Comparison of ENCODE assay signal across 7 mouse cellular contexts in genomic region chr19:46131694-46132525, GRCm38 (mm10). TPM values are rescaled to one million over a fixed set of nuclear protein-coding genes. Genes with fewer than 3 reads are reported as not detected.
A peak's percentile ranks its signal among the peaks of the same experiment; 100 is the strongest.
DNase-seq lines count a peak whose midpoint lies in the region; ATAC-seq lines count a peak whose summit lies in the region.

Gene Elovl3, plus strand, starts transcription at chr19:46131897.

- 4% methylated on average over 31 of the region's 31 CpGs for WGBS in heart, embryonic 10.5 days
- WGBS in kidney, embryonic 15.5 days, result 3% methylated on average over 31 of the region's 31 CpGs

- H3K4me2 ChIP-seq in kidney, embryonic 15.5 days, result peak within 1 kb of the TSS; percentile 52

- peak; percentile 93 for DNase-seq in MEL-GATA-1-ER (ENCODE audit: extremely low read depth, low read depth)
- DNase-seq in brain, adult 2 months (ENCODE audit: low read depth, low spot score), result peak; percentile 16
- DNase-seq in heart, embryonic 10.5 days (ENCODE audit: low spot score), result peak; percentile 78
- peak; percentile 44 to 52 for DNase-seq in lung, postnatal 4 days
- no peak for DNase-seq in testis, postnatal 10 days (ENCODE audit: low spot score)
- no peak for DNase-seq in frontal cortex, postnatal 25 days (ENCODE audit: low spot score in 2 of 2)

- ATAC-seq in kidney, embryonic 15.5 days (replicated peaks; ENCODE audit: low FRiP score), result 0 out of 2 replicates have a peak, but pooled peaks have one; percentile 41

- H3K27ac ChIP-seq in heart, embryonic 10.5 days, result no peak within 1 kb of the TSS
- no peak within 1 kb of the TSS for H3K27ac ChIP-seq in kidney, embryonic 15.5 days

- no peaks in the 10 kb centered on the region for H3K9me3 ChIP-seq in heart, embryonic 10.5 days
- no peaks in the 10 kb centered on the region for H3K9me3 ChIP-seq in kidney, embryonic 15.5 days (replicated peaks)

- H3K9ac ChIP-seq in kidney, embryonic 15.5 days, result no peak within 1 kb of the TSS

- H3K4me1 ChIP-seq in heart, embryonic 10.5 days, result peaks cover 26% of the 10 kb centered on the region
- peaks cover 24% of the 10 kb centered on the region for H3K4me1 ChIP-seq in kidney, embryonic 15.5 days

- H3K4me3 ChIP-seq in heart, embryonic 10.5 days, result peak within 1 kb of the TSS; percentile 42
- peak within 1 kb of the TSS; percentile 36 for H3K4me3 ChIP-seq in kidney, embryonic 15.5 days (replicated peaks)

- peaks cover 80% of the 10 kb centered on the region for H3K27me3 ChIP-seq in heart, embryonic 10.5 days (ENCODE audit: insufficient read depth, poor library complexity, severe bottlenecking)
- peaks cover 81% of the 10 kb centered on the region for H3K27me3 ChIP-seq in kidney, embryonic 15.5 days

- H3K36me3 ChIP-seq in heart, embryonic 10.5 days, result no peaks in the 10 kb centered on the region
- H3K36me3 ChIP-seq in kidney, embryonic 15.5 days, result no peaks in the 10 kb centered on the region

RNA-seq across cellular contexts. Expression of gene Elovl3, which starts in this region (rescaled TPM):
- polyA plus RNA-seq in heart, embryonic 10.5 days (2016; fragmentation: Nextera tagmentation; extraction: Ambion mirVana), result 0.10 TPM in 1 of 2 replicates, not detected in the other
- not detected in 2 replicates for polyA plus RNA-seq in kidney, embryonic 15.5 days (2015; fragmentation: Nextera tagmentation; extraction: Ambion mirVana)

Comparison
In these comparisons a context has a peak if more than half of its experiments do, and no peak if none do; other contexts are left out.
1. Peak in DNase-seq and H3K4me3 ChIP-seq in heart, embryonic 10.5 days; RNA of the gene not detected or under 1 TPM.
2. Peak in ATAC-seq, H3K4me3 ChIP-seq and H3K4me2 ChIP-seq in kidney, embryonic 15.5 days; RNA of the gene not detected or under 1 TPM.
3. DNase-seq: peak in MEL-GATA-1-ER (single experiment), brain, adult 2 months (single experiment) and lung, postnatal 4 days (2 of 2); none in testis, postnatal 10 days (single experiment) and frontal cortex, postnatal 25 days (0 of 2).